Comparison of ENCODE assay signal across 15 mouse cellular contexts in genomic region chr6:114683741-114684140, GRCm38 (mm10). TPM values are rescaled to one million over a fixed set of nuclear protein-coding genes. Genes with fewer than 3 reads are reported as not detected.
A peak's percentile ranks its signal among the peaks of the same experiment; 100 is the strongest.
DNase-seq lines count a peak whose midpoint lies in the region; ATAC-seq and TF ChIP-seq lines count a peak whose summit lies in the region.
"Had no signal": no experiment of that assay in that cellular context is flagged by ENCODE, and none has a peak within 500 bp of the region (broad histone marks: within the 10 kb centered on the region; RNA-seq: fewer than 3 reads in every experiment).

No protein-coding gene starts in this region.

- WGBS in embryonic facial prominence, embryonic 13.5 days, result 73% methylated on average over 1 of the region's 1 CpGs
- WGBS in embryonic facial prominence, embryonic 10.5 days, result 81% methylated on average over 1 of the region's 1 CpGs

- no peak for DNase-seq in embryonic facial prominence, embryonic 10.5 days (ENCODE audit: low spot score)
- no peak for DNase-seq in left cerebral cortex, adult 2 months (ENCODE audit: extremely low spot score in 1 of 2, low spot score in 2 of 2)
- DNase-seq in left cerebral cortex, postnatal 4 days, result no peak
- DNase-seq in CD4-positive helper T cell, adult 2 months (ENCODE audit: low read depth, low spot score), result peak; percentile 36
- no peak for DNase-seq in testis, postnatal 10 days (ENCODE audit: low spot score)
- DNase-seq in right cerebral cortex, postnatal 4 days, result no peak
- DNase-seq: adrenal gland, postnatal 25 days; cerebellum, postnatal 25 days; liver, embryonic 13.5 days had no signal

- peak; percentile 15 for TF ChIP-seq CTCF in left cerebral cortex, adult 2 months (IDR thresholded peaks at IDR 0.05)

- H3K9me3 ChIP-seq in embryonic facial prominence, embryonic 13.5 days, result no peaks in the 10 kb centered on the region
- H3K9me3 ChIP-seq in embryonic facial prominence, embryonic 10.5 days, result no peaks in the 10 kb centered on the region
- H3K9me3 ChIP-seq: G1E; heart, embryonic 12.5 days; hindbrain, embryonic 12.5 days; liver, embryonic 13.5 days; megakaryocyte, embryonic 14.5 days had no signal

- H3K27me3 ChIP-seq in embryonic facial prominence, embryonic 13.5 days, result no peaks in the 10 kb centered on the region
- peaks cover 16% of the 10 kb centered on the region; the same call in 1 of the 2 replicates for H3K27me3 ChIP-seq in embryonic facial prominence, embryonic 10.5 days (replicated peaks; ENCODE audit: low read depth, poor library complexity, severe bottlenecking)
- H3K27me3 ChIP-seq: heart, embryonic 12.5 days; hindbrain, embryonic 12.5 days; liver, embryonic 13.5 days; megakaryocyte, embryonic 14.5 days had no signal

- intact Hi-C loops in left cerebral cortex, adult 2 months (cut with DNase I), result no loop called here
- intact Hi-C loops in left cerebral cortex, postnatal 4 days (cut with DNase I), result no loop called here

- peak; percentile 48; the same call in 1 of the 2 replicates for ATAC-seq in embryonic facial prominence, embryonic 13.5 days (ENCODE audit: insufficient number of reproducible peaks, insufficient read depth, low FRiP score, low TSS enrichment, low read depth)
- ATAC-seq in hematopoietic stem cell, adult 5-6 weeks (replicated peaks in 1 of 2; ENCODE audit: insufficient read depth in 1 of 2, low FRiP score in 2 of 2, low TSS enrichment in 1 of 2, low read depth in 1 of 2, poor library complexity in 2 of 2, severe bottlenecking in 2 of 2), result peak; percentile 44 to 54; a peak in 3 of 4 replicates

- H3K27ac ChIP-seq in embryonic facial prominence, embryonic 13.5 days, result no peak overlapping the region
- H3K27ac ChIP-seq in embryonic facial prominence, embryonic 10.5 days (replicated peaks), result no peak overlapping the region
- H3K27ac ChIP-seq in left cerebral cortex, adult 2 months, result no peak overlapping the region
- H3K27ac ChIP-seq: hindbrain, embryonic 12.5 days; liver, embryonic 13.5 days had no signal

- no peaks in the 10 kb centered on the region for H3K4me1 ChIP-seq in embryonic facial prominence, embryonic 13.5 days
- peaks cover 24% of the 10 kb centered on the region for H3K4me1 ChIP-seq in embryonic facial prominence, embryonic 10.5 days

- H3K9ac ChIP-seq in embryonic facial prominence, embryonic 13.5 days, result no peak overlapping the region
- H3K9ac ChIP-seq: heart, embryonic 12.5 days; hindbrain, embryonic 12.5 days; liver, embryonic 13.5 days had no signal

- peaks cover 20% of the 10 kb centered on the region; the same call in 1 of the 2 replicates for H3K36me3 ChIP-seq in embryonic facial prominence, embryonic 13.5 days
- peaks cover 5% of the 10 kb centered on the region; the same call in 1 of the 2 replicates for H3K36me3 ChIP-seq in embryonic facial prominence, embryonic 10.5 days (replicated peaks)
- H3K36me3 ChIP-seq: hindbrain, embryonic 12.5 days had no signal

- H3K4me3 ChIP-seq in embryonic facial prominence, embryonic 13.5 days, result no peak overlapping the region
- no peak overlapping the region for H3K4me3 ChIP-seq in embryonic facial prominence, embryonic 10.5 days
- H3K4me3 ChIP-seq in left cerebral cortex, adult 2 months, result no peak overlapping the region
- H3K4me3 ChIP-seq: heart, embryonic 12.5 days; hindbrain, embryonic 12.5 days; liver, embryonic 13.5 days; megakaryocyte, embryonic 14.5 days had no signal

- H3K4me2 ChIP-seq in embryonic facial prominence, embryonic 13.5 days, result no peak overlapping the region
- H3K4me2 ChIP-seq: heart, embryonic 12.5 days; hindbrain, embryonic 12.5 days; liver, embryonic 13.5 days had no signal

RNA-seq across cellular contexts. Expression of gene Atg7, which starts 40.8 kb away (rescaled TPM):
- polyA plus RNA-seq in embryonic facial prominence, embryonic 13.5 days (2015; fragmentation: Nextera tagmentation; extraction: Ambion mirVana), result 19.7 and 22.1 TPM in 2 replicates
- 19.7 TPM in 2 replicates for polyA plus RNA-seq in embryonic facial prominence, embryonic 10.5 days (2016; fragmentation: Nextera tagmentation; extraction: Ambion mirVana)
- total RNA-seq in left cerebral cortex, adult 2 months (2021), result 10 to 100 TPM; 28.9 to 29.1 TPM
- total RNA-seq in left cerebral cortex, postnatal 4 days (2021), result 10 to 100 TPM; 16.4 to 20.3 TPM
- total RNA-seq in hematopoietic stem cell, adult 5-6 weeks (2017), result 33.2 and 37.5 TPM in 2 replicates
